Mouse (Mus musculus): Measurements from ENCODE around the gene Nhp2.

- TF ChIP-seq CTCF (IDR thresholded peaks at IDR 0.05; ENCODE audit: extremely low read depth, insufficient read depth, low read length), result no peak
- TF ChIP-seq POLR2A (IDR thresholded peaks at IDR 0.05; ENCODE audit: extremely low read depth, insufficient read depth, low read length), result no peak
These were observed 29.5 kb upstream of the Nhp2 start for GRCm38 (mm10) chr11:51590002-51590401.
